Mouse (Mus musculus) megakaryocyte, adult 5-6 weeks (primary cell): Measurements from ENCODE around the gene Asgr2. TPM values are rescaled to one million over a fixed set of nuclear protein-coding genes. Genes with fewer than 3 reads are reported as not detected.

ENCODE experiments used
- ATAC-seq: 2 replicates; pipeline ENCODE4 v1.8.0; 2016; ENCODE audit warnings: mild to moderate bottlenecking, inconsistent platforms; ENCODE audit not compliant: poor library complexity, severe bottlenecking
- total RNA-seq, 2 experiments: library from RNA; stranded (forward) in 1 of 2; stranded (reverse) in 1 of 2; fragments of 153-499, 151-499 nt in 1 of 2; fragments of 221-1000, 200-1000 nt in 1 of 2; gene quantifications; 2 replicates each; pipeline versions ENCODE4 v1.2.3 to v1.2.4; 2015 to 2017

Gene Asgr2
- total RNA-seq (2015) (0.16 and 0.27 TPM in 2 replicates), total RNA-seq (2017) (2.1 and 3.0 TPM in 2 replicates)

DNA sequence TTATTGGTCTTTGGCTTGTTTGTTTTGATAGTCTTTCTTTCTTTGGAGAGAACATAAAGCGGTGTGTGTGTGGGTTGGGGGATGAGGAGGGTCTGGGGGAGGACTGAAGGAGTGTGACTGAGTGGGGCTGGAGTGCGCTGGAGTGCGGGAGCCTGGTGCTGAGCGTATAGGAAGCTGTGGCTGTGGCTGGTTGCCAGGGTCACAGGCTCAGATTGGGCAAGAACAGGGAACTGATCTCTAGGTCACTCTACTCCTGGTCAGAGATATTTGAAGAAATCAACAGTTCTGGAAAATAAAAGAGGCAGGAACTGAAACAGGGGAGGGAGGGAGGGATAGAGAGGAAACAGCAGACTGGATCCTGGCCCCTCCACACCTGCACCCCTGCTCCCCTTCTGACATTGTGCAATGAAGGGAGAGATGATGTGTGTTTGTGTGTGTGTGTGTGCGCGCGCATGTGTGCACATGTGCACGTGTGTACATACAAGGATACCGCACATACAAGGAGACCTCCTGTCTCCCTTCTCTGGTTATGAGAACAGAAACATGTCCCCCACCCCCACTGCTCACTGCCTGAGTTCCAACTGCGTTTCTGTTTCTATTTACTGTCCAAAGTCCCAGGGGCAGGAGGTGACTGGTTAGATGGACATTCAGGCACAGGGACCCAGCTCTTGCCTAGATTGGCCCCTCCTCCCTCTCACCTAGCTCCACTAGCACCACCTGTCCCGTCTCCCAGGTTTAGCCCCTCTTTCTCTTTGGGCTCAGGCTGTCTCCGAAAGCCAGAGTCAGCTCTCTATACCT, at the start of gene Asgr2:
Asgr2 (plus strand) TSS at position 659 of the 798 bp plus-strand sequence.
- peak; percentile 92 for ATAC-seq

DNA sequence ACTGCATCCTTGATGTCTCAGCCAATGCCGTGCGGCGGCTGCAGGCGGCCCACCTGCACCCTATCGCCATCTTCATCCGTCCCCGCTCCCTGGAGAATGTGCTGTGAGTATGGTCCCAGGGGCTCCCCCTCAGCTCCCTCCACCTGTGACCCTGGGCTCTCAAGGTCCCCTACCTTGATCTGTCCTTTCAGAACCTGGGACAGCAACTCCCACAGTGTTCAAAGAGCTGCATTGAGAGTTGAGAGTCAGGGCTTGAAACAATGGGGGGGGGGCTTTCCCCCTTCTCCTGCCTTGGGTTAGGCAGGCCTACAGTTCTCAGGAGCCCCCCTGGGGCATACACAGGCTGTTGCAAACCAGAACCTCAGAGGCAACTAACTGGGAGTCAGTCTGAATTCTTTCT, 48.8 kb upstream of the Asgr2 start:
- no peak for ATAC-seq

- no peak for ATAC-seq
Measured at GRCm38 (mm10) chr11:70045435-70045834, 47.0 kb upstream of the Asgr2 start.

GRCm38 (mm10) chr11:70049366-70049765, 43.1 kb upstream of the Asgr2 start:
- ATAC-seq, result no peak

GRCm38 (mm10) chr11:70049816-70050215, 42.6 kb upstream of the Asgr2 start:
- no peak for ATAC-seq

DNA sequence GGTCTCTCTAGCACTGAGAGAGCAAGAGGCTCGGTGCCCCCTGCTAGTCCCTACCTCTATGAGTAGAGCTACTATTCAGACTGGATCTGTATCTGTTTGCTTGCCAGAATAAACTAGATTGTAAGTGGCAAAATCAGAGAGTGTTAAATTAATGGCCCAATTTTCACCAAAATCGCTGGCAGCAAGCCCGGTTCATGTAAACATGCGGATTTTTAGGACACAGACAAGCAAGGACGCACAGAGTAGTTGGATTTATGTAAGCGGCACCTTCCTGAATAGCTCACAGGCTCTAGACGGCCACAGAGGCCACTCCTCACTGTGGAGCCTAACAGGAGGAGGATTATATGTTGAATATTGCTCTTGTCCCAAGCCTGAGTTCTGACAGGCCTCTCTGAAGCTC, 39.3 kb upstream of the Asgr2 start:
- ATAC-seq, result no peak

GRCm38 (mm10) chr11:70053898-70054570, 38.4 kb upstream of the Asgr2 start, which contains the start of gene Asgr1:
Asgr1 (plus strand) TSS chr11:70054085.
- ATAC-seq, result no peak

DNA sequence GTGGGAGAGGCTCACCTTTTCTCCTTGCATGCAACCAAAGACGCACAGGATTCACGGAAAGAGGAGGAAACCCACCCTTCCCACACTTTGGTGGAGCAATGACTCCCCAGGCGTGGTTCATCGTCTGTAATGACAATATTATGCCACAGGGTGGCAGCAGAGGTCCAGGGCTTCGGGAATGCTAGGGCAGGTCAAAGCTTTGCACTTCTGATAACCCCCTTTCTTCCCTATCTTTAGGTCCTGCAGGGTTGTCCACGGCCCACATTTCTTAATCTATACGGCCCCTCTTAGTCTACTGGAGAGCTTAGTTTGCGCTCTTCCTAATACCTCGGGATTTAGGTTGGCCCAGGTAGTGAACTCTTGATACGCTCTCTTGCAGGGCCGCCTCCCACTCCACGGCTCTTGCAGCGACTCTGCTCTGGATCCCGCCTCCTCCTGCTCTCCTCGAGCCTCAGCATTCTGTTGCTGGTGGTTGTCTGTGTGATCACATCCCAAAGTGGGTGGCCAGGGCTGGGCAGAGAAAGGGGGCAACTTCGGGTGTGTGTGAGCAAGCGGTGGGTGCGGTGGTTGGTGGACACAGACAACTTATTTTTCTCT, 36.7 kb upstream of the Asgr2 start:
- peak; percentile 89 for ATAC-seq

GRCm38 (mm10) chr11:70057805-70058204, 34.6 kb upstream of the Asgr2 start:
- no peak for ATAC-seq

DNA sequence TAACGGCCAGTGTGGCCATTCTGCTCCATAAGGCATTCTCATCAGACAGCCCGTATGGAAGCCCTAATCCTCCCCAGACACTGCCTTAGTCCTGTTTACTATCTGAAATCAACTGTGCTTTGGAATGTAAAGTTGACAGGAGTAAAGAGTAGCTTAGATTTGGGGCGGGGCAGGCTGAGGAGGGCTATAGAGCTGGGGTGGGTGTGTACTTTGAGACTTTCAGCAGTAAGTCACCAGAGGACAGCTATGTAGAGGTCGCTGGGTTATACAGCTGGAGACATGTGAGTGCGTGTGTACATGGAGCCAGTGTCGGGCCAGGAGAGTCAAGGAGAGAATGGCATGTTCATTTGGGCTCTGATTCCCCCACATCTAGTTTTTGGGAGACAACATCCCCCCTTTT, 32.5 kb upstream of the Asgr2 start:
- no peak for ATAC-seq

- ATAC-seq, result no peak
Measured at GRCm38 (mm10) chr11:70063053-70063452, 29.4 kb upstream of the Asgr2 start.

- ATAC-seq, result no peak
Measured at GRCm38 (mm10) chr11:70066701-70067100, 25.7 kb upstream of the Asgr2 start.

DNA sequence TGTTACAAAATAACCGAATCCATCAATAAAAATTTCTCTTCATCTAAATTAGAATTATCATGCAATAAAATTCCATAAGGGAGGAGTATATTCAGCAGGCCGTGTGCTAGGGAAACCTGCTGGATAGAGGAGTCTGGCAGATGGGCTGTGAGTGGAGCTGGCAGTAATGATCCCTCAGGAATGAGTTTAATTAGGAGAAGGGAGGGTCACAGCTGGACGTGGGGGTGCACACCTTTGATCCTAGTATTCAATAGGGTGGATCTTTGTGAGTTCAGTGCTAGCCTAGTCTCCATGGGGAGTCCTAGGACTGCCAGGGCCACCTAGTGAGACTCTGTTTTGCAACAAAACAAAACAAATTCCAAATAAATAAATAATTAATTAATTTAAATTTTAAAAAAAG, 24.2 kb upstream of the Asgr2 start:
- ATAC-seq, result no peak

DNA sequence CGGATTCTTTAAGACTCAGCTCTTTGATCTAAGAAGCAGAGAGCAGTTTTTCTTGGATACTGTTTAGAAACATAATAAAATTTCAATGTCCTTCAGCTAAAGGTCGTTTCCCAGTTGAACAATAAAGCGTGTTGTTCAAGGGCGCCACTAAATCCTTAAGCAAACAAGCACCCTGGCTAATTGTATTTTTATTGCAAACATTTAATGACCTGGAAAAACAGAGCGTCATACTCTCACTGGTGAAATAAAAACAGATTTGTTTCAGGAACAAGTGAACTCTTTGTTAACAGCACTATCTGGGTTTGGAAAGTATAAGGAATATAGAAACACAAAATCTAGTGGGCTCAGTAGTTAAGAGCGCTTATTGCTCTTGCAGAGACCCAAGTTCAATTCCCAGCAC, 22.4 kb upstream of the Asgr2 start:
- no peak for ATAC-seq

- peak; percentile 77 for ATAC-seq
Measured at GRCm38 (mm10) chr11:70070603-70071002, 21.8 kb upstream of the Asgr2 start.

- ATAC-seq, result peak; percentile 65
Measured at GRCm38 (mm10) chr11:70074379-70075071, 17.9 kb upstream of the Asgr2 start.

GRCm38 (mm10) chr11:70075581-70075980, 16.9 kb upstream of the Asgr2 start:
- ATAC-seq, result no peak

GRCm38 (mm10) chr11:70077441-70077840, 15.0 kb upstream of the Asgr2 start:
- ATAC-seq, result no peak

GRCm38 (mm10) chr11:70079175-70079574, 13.3 kb upstream of the Asgr2 start:
- no peak for ATAC-seq

DNA sequence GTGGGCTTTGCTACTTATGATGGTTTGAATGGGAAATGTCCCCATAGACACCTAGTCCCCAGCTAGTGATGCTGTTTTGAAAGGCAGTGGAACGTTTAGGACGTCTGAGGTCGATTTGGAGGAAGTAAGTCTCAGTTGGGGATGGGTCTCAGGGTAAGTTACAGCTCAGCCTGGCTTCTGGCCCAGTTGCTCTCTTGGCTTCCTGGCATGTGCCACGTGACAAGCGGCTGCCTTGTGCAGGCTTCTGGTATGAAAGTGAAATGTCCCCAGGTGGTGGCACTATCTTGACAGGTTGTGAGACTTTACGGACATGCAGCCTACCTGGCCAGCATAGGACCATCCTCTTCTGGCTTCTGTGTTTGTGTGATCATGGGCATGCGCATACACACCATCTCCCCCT, 12.5 kb upstream of the Asgr2 start:
- peak; percentile 39 for ATAC-seq
